Mouse (Mus musculus) E14TG2a.4 (cell line): ENCODE data around the gene Ly75.

Experiments
- CTCF ChIP-seq: conservative IDR thresholded peaks from 2 replicates; pipeline ENCODE4 v1.5.1; 2014; ENCODE audit warnings: low read length
- POU5F1 ChIP-seq: IDR thresholded peaks from 2 replicates; pipeline ENCODE4 v1.6.1; 2014; ENCODE audit warnings: low read length, borderline replicate concordance

DNA sequence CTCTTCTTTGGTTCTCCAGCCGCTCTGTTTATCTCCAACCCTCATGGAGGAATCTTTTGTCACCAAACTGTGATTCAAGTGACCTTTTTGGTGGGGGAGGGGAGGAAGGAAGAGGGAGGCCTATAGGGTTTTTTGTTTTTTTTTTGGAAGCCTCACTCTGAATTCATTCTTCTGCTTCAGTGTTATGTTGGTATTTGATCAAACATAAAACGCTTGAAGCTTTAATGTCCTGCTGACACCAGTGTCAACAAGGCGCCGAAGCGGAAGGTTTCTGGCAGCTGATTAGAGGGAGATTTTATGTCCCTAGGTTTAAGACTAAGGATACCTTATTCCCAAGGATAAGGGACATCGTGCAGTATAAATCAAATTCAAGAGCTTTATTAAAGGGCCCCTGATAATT is 26.1 kb upstream of the Ly75 start:
- TF ChIP-seq CTCF (no peak), POU5F1 (no peak)
